Mouse (Mus musculus) activated CD4-positive, CD25-positive, alpha-beta regulatory T cell, adult 4 months (primary cell): ENCODE data around the gene Disp1. TPM values are rescaled to one million over a fixed set of nuclear protein-coding genes. Genes with fewer than 3 reads are reported as not detected.

Experiments used
- ATAC-seq: one replicate; pipeline ENCODE4 v1.8.0; 2017
- polyA plus RNA-seq, 2 experiments: library from polyadenylated mRNA; unstranded; fragments of 100-300 nt; shearing (Covaris generic); gene quantifications; one replicate each; pipeline ENCODE4 v1.2.1; 2017

Gene Disp1
- 1 to 10 TPM; 5.9 to 8.5 TPM for polyA plus RNA-seq

DNA sequence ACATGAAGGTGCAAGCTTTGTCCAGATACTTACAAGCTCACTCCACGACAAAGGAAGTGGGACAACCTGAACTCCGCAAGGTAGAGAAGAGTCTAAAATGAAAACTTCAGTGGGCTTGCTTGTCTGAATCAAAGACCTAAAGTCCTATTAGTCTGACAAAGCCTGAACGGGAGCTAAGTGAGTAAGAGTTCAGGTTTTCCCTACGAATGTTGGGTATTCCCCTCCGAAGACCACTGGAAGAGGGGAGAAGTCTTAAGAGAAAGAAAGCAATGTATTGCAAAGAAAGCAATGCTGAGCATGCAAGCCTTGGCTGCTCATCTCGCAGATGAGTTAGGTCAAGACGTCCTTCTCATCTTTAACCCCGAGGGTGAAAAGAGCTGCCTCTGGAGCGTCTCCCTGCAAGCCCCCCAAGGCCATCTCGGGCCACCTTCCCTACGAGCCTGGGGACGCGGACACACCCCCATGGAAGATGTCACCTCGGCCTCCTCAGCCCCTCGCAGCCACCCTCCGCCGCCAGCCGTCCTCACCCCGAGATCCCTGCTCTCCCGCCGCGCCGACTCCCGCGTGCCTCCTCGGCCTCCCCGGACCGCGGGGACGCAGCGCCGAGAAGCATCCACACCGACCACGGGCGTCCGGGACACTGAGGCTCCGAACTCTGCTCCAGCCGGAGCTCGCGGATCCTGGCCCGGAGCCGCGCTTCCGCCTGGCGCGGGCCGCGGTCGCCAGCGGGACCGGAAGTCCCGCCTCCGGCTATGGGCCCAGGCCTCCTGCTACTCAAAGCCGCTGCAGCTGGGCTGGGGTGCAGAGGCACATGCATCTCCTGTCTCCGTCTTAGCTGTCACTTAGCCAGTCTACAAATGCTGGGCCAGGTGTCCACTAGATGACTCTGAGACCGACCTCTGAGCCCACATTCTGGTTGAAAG, at the start of gene Disp1:
TSS of gene Disp1 (minus strand) at position 727 of the 923 bp plus-strand sequence.
- peak; percentile 98 for ATAC-seq

DNA sequence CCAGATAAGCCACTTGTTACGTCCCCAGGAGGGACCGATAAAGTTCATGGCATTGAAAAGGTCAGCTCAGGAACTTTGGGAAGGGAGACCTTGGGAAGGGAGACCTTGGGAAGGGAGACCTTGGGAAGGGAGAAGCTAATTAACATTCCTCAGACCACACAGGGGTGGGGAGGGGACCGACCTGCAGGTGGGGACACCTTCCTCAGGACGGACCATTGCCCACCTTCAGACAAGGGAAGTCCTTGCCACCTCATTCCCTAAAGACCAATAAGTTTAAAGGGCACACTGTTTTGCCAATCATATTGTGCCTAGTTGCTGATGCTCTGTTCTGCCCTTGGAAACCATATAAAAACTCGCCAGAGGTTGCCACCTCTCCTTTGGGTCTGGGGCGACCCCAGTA, 46.3 kb upstream of the Disp1 start:
- no peak for ATAC-seq

DNA sequence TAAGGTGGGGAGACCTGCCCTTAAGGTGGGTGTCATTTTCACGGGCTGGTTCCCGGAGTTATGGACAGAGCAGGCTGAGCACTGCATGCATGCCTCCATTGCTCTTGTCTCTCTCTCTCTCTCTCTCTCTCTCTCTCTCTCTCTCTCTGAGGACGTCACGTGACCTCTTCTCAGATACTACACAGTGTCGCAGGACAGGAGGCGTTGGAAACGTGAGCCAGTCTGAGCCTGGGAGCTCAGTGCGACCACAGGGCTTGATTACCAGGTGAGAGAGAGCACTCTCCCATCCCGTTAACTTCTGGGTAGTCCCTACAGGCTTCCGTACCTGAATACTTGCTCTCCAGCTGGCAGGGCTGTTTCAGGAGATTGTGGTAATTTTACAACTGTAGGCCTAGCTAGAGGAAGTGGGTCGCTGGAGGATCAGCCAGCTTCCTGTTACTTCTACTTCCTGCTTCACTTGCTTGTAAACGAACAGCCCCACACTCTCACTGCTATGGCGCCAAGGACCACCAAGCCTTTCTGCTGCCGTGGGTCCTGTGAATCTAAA, 44.7 kb upstream of the Disp1 start:
- ATAC-seq, result peak; percentile 91

DNA sequence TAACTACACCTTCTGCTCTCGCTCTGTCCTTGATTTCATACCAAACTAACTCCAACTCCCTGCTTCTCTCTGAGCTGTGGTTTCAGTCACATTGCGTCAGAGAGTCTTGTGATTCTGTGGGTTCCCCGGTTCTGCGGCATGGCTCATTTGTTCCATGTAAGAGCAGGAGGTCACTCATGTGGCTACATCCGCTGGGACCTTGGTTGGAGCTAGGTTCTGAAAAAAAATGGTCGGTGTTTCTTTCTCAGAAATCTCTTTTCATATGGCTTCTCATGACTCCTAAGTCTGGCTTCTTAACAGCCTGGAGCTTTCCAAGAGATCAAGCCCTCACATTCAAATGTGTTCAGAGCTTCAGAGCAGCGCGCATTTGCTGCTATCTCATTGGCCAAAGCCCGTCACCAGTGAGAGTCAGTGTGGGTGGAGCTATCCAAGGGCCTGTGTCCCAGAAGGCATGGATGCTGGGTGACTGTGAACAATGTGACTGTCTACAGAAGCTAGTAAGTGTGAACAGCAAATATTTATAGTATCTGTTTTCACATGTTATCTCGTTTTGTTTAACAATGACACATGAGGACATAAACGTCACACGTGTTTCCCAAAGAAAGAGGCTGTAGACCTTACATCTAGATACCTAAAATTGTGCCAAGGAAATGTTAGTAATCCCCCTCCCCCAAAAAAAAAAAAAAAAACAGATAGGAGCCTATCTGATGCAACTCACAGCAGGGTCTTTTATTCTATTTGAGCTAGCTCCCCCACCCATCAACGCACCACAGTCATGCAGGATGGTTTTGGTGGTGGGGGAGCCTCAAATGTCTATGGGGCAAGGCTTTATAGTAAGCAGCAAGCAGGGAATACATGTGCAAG, 43.1 kb upstream of the Disp1 start:
- ATAC-seq, result no peak

DNA sequence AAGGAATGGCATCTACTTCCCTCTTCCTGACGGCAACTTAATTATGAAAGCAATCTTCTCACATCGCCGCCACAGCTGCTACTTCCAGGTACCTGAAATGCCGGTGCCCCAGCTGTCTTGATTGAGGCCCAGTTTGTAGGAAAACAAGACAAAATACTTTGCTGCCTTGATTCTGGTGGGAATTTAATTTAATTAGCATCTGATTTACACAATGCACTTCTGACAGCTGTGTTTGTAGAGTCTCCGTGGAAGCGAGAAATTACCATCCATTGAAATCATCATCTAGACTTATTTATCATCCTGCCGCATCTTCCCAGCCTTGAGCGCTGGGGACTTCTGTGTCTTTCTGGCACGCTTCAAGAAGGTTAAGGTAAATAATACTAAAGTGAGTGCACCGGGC, 31.3 kb upstream of the Disp1 start:
- no peak for ATAC-seq

DNA sequence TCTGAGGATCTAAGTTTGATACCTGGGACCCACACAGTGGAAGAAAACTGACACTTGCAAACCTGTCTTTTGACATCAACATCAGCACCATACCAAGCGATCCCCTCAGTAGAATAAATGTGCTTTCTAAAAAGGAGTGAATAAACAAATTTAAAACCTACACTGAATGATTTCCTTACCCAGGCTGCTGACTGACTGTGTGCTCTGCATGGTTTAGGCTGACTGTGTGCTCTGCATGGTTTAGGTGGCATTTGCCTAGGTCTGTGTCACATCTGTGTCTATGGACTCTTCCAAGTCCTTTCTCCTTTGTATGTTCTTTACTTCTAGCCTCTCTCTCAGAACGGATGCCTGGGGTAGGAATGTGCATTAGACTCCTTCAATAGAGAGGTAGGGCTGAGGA, 30.5 kb upstream of the Disp1 start:
- no peak for ATAC-seq

DNA sequence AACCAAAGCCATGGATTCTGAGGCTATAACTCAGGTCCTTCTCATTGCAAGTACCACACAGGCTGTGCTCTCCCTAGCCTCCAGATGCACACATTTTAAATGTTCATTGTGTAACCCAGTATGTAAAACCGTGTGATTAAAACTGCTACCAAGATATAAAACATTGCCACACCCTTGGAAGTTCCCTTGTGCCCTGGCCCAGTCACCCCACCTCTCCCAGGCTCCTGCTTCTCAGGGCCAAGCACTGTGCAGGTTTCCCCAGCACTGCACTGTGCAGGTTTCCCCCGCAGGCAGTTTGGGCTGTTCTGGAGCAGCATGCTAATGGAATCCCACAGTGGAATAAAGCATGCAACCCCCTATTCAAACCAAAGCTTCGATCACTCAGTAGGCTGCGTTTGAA, 29.3 kb upstream of the Disp1 start:
- ATAC-seq, result no peak

DNA sequence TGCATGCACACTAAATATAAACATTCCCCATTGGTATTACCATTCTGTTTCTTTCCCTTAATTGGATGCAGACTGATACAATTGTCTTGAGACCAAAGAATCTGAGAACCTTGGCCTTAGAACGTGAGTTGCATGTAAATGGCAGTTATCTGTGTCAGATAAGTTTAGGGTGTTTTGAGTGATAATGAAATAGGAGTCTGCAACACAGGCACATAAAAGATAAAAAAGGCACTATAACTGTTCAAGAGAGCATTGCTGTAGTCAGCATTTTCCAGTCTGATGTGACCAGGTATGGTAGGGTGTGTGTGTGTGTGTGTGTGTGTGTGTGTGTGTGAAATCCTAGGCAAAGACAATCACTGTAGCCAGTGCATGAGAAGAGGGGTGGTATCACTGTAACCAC, 26.8 kb upstream of the Disp1 start:
- no peak for ATAC-seq

DNA sequence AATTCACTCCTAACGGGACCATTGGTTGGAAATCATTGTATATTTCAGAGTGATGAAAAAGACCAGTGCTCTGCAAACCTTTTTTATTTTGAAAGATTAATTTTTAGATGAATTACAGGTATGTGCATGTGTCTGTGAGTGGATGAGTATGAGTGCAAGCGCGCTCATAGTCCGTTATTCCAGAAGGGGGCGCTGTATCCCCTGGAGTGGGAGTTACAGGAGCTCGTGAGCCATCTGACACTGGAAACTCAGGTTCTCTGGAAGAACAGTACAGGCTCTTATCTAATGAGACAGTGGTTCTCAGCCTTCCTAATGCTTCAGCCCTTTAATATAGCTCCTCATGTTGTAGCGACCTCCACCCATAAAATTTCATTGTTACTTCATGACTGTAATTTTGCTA, 22.0 kb upstream of the Disp1 start:
- ATAC-seq, result no peak

DNA sequence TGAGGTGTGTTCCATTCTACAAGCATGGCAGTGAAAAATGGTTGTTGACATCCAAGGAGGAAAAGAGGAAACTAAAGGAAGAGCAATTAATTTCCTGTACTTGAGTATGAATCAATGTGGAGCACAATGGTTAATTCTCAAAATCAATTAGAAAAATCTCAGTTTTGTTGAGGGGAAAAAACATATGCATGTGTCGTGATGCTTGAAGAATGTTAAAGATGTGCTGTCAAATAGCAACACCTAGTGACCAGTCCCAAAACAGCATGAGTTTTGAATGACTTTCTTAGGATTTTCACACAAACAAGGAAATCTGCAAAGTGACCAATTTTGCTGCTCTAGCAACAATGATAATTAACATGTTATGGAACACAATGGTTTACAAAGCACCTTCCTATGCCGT, 16.6 kb upstream of the Disp1 start:
- peak; percentile 63 for ATAC-seq

DNA sequence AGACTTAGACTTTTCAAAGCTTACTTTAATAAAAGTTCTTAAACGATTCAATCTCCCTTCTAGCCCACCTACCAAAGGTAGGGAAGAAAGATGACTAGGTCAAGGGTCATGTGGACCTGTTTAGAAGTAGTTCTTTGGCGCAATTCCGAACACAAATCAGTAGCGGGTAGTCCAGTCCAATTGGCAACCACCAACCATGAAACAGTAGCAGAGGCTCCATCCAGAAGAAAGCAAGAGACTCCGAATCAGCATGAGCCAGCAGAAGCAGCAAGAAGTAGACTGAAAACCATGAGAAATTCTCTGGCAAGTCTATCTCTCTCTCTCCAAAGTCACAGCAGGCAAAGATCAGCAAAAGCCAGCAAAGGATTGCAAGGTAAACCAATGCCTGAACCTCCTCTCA, 15.1 kb upstream of the Disp1 start:
- no peak for ATAC-seq

DNA sequence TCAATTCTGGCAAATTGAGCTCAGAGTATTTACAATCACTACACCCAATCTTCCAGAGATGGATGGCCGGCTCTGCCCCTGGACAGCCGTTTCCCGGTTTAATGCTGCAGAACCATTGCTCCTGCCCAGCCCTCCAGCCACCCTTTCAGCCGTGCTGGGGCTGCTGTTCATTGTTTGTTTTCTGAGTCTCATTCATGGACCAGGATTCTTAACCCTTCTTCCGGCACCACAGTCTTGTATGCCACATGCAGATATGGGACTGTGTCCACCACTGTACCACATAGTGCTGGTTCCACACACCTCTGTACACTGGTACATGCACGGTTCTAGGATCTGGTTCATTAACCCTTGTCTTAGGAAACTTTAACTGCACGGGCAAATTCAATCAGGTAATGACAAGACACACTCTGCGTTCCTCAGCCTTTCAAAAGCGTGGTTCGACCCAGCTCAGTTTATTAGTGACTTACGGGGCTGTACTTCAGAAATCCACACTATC, 12.4 kb upstream of the Disp1 start:
- no peak for ATAC-seq

DNA sequence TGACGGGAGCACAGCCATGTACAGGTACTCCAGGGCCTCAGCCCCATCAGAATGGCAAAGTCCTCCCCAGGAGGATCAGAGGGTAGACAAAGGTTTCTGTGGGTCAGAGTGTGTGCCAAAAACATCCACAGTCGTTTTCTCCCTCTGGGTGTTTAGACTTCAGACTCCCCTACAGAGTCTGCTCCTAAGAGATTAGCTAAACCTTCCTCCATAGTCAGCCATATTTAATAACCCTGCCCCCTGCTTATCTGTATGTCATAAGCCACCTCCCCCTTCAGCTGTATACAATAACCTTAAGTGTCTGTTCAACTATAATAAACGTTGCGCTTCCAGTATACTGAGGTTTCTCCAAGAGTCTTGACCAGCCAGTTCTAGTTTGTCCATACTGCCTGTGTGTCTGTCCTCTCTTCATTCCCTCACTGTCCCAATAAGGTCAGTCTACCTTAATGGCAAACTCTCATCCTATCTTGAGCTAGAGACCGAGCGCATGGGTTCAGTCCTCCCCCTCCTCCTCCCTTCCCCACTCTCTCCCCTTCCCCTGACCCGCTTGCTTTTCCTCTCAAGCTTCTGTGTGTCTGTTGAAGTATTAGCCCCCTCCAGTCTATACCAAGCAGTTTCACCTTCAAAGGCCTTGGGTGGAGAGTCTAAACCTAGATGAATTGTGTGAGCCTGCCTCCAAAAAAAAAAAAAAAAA, 11.8 kb upstream of the Disp1 start:
- ATAC-seq, result no peak

DNA sequence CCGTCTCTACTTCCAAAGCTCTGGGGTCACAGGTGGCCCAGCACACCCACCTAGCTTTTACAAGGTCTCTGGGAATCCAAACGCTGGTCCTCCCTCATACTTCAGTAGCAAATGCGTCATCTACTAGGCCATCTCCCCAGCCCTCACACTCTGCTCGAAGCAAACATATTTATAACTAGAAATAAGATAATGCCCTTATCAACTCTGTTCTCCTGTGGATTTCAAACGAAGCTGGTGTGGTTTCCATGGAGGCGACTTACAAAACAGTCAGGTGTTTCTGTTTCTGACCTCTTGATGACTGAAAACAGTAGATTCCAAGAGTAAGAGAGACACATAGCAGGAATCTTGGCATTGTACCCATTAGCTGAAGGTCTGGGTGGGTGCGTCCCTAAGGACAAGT, 6.1 kb upstream of the Disp1 start:
- ATAC-seq, result no peak

DNA sequence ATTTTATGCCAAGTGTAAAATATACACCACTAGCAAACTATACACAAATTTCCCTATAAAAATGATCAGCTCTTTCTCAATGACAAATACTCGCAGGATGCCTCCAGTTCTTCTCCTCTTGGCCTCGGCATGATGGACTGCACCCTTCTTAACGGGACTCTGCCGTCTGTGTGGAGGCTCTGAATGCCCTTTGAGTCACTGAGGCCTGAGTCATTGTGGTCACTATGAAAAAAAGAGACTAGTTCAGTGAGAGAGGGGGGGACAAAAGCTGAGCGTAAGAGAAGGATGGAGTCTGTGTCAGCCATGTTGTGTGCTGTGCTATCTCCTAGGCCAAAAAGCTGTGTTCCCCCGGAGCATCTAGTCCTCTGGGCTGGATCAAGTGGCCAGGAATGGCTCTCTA, 2.3 kb downstream of the Disp1 start:
- ATAC-seq, result no peak

DNA sequence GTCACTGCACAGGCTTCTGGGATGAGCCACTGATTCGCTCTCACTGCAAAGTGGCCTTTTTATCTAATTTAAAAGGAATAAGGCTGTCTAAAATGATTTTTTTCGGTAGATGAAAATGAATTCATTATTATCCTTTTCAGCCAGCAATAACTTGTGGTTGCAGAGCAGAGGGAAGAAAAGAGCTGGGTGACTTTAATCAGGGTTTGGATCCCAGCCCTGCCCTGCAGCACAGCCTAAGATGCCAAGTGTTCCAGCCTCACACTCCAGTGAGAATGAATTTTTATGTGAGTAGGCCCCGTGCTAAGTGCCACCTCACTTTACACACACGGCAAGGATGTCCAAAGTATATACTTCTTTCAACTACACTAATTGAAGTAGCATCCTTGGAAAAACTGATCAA, 4.6 kb downstream of the Disp1 start:
- ATAC-seq, result no peak

DNA sequence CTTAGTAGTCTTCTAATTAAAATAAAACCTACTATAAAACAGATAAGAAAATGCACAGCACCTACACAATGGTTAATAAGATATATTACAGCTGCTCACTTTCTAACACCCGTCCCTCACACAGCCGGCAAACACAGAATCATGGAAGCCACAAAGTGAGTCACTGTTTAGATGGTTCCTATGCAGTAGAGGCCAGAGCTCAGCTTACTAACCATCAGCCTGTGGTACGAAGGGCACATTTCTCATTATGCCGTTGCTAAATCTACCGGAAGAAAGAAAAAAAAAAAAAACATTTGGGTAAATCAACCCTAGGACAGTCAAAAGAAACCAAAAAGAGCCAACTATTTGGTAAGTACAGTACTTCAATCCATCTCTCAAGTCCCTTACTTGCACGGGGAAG, 5.6 kb downstream of the Disp1 start:
- ATAC-seq, result no peak

DNA sequence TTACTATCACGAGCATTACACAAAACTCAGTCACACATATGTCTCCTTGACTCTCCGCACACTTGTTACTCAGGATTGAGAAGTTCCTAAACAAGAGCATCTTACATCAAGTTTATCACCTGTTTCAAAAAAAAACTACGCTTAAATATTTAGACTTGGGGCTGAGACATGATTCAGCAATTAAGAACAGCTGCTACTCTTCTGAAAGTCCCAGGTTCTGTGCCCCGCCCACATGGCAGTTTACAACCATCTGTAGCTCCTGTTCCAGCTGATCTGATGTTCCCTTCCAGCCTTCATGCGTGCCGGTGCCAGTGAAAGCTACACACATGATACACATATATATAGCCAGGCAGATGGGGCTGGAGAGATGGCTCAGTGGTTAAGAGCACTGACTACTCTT, 7.5 kb downstream of the Disp1 start:
- no peak for ATAC-seq

DNA sequence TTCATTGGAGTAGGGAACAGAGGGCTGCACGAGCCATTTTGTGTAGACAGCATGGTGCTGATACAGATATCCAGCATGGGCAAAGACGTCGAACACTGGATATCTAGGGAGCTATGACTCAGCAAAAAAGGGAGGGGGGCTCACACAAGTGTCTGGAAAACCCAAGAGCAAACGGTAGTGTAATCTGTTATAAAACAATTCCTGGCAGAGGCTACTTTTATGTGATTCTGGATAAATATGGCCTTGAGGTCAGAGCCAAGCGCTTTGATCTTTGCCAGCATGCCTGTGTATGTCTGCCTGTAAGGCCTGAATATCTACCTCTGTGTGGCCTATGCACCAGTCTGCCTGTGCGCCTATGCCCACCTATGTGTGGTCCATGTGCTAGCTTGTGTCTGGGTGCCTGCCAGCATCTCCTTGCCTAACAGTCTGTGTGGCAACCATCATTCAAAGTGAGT, 8.5 kb downstream of the Disp1 start:
- ATAC-seq, result no peak

DNA sequence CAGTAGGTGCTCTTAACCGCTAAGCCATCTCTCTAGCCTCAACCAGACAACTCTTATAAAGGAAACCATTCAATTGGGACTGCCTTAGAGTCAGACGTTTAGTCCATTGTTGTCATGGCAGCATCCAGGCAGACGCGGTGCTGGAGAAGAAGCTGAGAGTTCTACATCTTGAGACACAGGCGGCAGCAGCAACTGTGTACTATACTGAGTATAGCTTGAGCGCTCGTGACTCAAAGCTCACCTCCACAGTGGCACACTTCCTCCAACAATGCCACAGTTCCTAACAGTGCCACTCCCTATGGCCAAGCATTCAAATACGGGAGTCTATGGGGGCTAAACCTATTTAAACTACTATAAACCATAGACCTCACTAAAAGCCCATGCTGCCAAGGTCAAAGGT, 11.2 kb downstream of the Disp1 start:
- no peak for ATAC-seq

DNA sequence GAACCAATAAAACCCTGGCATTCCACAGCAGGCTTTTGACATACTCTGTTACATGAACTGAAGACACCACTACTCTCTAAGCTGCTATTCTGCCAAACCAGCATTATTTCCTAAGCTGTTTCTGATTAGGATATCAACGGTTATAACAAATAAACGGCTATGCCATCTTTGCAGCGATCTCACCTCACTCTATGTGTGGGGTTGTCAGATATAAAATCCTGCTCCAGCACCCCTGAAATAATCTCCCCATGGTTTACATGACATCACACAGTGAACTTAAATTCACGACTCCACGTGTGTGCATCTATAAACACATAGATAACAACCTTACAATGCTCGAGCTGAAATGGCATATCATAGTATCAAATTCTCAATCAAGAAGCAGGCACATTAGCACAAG, 13.7 kb downstream of the Disp1 start:
- no peak for ATAC-seq

DNA sequence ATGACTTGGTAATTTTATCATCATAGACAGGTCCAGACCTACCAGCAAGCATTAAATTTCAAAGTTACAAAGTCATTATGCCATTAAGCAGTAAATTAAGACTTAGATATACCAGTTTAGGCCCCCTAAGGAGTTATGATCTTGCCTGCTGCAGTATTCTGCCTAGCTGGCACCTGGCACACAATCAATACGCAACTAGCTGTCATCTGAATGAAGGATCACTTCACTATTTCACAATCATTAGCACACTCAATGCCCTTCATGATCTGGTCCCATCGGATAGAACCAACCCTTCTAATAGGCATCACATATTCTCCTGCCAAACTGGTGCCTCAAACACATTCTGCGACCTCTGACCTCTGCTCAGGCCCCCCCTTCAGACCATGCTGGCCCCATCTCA, 14.2 kb downstream of the Disp1 start:
- ATAC-seq, result no peak

DNA sequence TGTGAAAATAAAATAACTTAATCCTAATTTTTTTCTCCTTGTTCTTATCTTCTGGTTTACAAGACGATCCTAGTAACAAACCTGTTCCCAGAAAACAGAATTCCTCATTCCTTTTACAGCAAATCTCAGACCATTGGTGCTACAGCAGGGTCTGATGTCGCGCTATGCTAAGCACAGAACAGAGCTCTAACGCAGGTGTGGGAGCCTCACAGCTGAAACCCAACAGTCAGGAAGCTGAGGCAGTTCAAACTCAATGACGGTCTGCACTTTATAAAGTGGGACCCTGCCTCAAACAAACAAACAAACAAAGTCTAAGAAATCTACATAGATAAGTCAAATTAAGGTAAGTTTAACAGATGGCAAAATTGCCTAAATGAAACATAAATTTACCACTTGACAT, 20.4 kb downstream of the Disp1 start:
- ATAC-seq, result no peak
